Mouse (Mus musculus) brain, embryonic 18.5 days (tissue): Measurements from ENCODE around the gene Btbd9.
A peak's percentile ranks its signal among the peaks of the same experiment; 100 is the strongest.

Experiments used
- DNase-seq: peaks from one replicate; pipeline ENCODE4 v3.0.0-alpha.2; 2012; ENCODE audit warnings: low read depth, low spot score

Gene Btbd9

GRCm38 (mm10) chr17:30484446-30485066 lies 91.7 kb downstream of the Btbd9 start:
- no peak for DNase-seq

GRCm38 (mm10) chr17:30481766-30482165 lies 94.5 kb downstream of the Btbd9 start:
- DNase-seq: no peak

- no peak for DNase-seq
Observed at GRCm38 (mm10) chr17:30481341-30481740, 94.9 kb downstream of the Btbd9 start.

- DNase-seq: no peak
Observed at GRCm38 (mm10) chr17:30480381-30480780, 95.9 kb downstream of the Btbd9 start.

DNA sequence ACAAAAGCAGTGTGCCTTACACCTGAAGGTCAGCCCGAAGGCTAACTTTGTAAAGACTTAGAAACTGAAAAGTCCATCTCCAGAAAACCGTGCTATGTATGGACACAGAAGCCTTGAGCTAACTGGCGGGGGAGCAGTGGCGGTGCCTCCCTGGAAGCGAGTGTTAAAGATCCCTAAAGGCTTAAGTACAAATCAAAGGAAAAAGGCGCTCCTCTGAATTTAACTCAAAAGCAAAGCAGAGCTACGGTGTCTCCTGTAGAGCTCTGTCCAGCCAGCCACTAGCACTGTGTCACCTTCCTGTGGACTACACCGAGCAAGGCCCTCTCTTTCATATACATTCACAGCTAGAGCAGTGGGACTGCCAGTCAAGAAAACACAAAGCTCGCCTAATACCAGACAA lies 98.1 kb downstream of the Btbd9 start:
- no peak for DNase-seq

GRCm38 (mm10) chr17:30474561-30474960 lies 101.7 kb downstream of the Btbd9 start:
- DNase-seq: no peak

GRCm38 (mm10) chr17:30472776-30473175 lies 103.5 kb downstream of the Btbd9 start:
- no peak for DNase-seq

DNA sequence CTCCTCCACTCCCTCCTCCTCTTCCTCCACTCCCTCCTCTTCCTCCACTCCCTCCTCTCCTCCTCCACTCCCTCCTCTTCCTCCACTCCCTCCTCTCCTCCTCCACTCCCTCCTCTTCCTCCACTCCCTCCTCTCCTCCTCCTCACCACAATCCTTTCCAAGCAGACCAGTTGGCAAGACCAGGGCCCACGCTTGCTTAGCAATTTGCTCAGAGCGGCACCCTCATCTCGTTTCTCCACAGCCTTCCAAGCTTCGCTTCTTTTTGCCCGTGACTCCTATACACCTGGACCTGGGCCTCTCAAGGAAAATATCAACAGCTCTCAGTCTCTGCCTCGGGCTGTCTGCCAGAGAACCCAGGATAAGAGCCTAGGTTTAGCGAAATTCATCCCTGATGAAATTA lies 104.8 kb downstream of the Btbd9 start:
- DNase-seq: no peak

DNA sequence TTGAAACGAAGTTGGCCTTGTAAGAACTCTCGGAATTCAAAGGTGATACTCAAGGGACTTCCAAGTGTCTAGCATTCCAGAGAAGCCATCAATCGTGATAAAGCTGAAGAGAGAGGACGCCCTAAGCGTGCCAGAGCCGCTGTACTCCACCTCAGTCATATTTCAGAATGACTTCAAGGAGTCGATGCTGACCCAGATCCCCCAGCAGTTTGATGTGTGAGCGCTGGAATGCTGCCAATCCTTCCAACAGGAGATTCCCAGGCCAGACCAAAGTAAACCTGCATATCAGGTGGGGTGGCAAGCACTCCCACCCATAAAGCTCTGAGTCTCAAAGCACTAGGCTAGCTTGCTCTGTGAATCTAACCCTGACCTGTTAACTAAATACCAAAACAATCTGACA lies 105.5 kb downstream of the Btbd9 start:
- DNase-seq: no peak

DNA sequence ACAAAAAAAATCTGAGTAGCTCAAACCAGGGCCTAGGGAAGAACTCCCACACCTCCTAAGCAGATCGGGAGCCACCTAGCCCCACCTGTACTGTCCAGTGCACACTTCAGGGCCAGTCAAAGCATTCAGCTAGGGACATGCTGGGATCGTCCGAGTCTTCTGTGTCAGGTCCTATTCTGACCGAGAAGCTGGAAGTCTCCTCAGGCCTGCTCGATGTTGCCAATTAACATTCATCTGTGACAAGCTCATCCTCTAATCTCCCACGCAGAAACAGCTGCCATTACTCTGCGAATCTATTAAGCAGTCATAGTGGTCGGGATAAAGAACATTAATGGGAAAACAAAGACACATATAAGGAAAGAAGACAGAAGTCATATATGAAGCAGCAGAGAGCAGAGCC lies 106.0 kb downstream of the Btbd9 start:
- DNase-seq: no peak

DNA sequence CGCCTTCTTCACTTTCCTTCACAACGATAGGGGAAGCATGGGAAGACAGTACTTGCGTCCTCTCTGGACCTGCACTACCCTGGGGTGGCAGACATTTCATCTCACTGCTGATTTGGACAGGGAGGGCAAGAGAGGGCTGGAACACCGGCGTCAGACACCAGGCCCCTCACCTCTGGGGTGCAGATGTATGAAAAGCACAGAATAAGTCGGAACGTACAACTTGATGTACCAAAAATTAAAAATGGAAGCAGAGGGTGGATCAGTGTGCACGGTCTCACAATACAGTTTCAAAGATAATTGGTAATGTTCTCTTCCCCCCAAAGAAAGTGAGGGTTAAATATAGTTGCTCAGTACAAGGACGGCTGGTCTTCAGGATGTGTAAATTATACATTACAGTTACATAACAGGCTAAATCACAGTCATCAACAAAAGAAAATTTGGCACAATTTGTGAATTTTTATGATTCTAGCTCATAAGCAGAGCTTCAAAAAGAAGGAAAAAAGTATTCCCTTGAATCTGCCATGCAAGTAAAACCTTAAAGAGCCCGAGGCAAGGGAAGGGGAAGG lies 106.7 kb downstream of the Btbd9 start:
- no peak for DNase-seq

GRCm38 (mm10) chr17:30468368-30468767 lies 107.9 kb downstream of the Btbd9 start:
- no peak for DNase-seq

DNA sequence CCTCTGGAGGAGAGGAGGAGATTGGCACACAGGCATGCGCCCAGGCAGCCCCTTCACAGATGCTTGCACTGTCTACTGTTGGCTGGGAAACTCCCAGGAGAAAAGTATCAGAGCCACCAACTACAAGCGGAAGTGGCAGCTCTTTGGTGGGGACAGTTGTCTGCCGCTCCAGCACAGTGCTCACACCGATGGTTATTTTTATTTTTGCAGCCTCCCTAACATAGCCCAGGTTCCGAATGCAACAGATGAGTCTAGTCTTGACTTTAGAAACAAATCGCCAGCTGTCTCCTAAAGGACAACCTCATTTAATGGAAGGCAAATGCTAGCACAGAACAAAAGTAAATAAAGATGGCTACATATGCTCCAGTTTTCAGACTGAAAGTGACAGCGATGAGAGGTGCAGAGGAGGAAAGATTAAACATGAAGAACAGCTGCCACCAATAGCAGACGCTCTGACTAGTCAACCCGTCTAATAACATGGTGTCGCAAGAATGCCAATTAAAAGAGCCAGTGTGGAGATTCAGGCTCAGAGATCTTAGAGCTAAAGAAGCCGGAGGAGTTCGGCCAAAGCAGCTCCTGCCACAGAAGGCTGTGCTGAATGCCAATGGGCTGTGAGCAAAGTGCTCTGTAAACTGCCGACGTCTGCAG lies 108.6 kb downstream of the Btbd9 start:
- no peak for DNase-seq

DNA sequence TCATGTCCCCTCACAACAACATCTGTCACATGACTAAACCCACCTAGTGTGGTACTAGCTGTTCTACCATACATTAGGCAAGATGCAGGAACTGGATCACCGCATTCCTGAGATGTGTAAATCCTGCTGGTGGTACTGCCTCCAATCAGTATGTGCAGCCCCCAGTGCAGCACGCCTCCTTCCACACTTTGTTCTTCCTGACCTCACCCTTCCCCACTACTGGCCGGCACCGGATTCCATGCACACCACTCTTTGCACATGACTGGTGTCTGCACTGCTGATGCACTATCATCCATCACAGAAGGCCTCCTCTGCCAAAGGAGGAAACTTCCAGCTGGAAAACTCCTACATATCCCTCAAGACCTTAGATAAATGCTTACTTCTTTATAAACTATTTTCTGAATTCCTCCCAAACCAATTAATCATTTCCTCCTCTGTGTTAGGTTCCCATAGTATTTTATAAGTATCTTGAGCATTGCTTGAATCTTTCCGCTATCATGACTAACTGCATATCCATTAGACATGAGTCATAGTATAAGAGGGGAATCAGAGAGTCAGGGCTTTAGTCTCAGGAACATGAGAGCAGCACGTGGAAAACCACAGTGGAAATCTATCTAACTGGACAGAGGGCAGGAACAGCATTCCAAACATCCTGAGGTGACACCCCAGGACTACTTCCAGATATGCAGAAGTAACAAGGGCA lies 111.1 kb downstream of the Btbd9 start:
- no peak for DNase-seq

GRCm38 (mm10) chr17:30464240-30464745 lies 112.0 kb downstream of the Btbd9 start:
- no peak for DNase-seq

DNA sequence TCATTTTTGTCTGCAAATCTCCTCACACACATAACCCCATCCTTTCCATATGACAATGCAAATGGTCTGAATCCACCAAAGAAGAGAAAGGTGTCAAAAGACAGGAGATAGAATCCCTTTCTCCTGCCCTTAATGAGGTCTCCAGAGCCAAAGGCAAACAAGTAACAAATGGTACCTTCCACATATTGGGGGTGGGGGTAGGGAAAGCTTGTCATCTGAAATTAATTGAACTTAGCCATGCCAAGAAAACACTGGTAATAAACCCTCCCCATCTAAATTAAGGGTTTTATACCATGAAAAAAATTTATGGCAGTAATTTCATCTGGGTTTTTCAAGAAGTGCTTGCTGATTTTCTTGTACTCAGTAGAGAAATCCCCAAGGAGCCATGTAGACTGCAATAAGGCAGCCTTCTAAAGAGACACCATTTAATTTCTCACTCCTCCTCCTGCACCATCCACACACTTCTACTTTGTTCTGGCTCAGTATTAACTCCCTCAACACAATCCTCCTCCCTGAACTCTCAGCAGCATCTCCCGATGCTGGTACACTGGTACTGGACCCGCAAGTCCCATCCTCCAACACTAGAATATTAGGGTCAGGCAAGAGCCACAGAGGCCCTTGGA lies 115.5 kb downstream of the Btbd9 start:
- no peak for DNase-seq

DNA sequence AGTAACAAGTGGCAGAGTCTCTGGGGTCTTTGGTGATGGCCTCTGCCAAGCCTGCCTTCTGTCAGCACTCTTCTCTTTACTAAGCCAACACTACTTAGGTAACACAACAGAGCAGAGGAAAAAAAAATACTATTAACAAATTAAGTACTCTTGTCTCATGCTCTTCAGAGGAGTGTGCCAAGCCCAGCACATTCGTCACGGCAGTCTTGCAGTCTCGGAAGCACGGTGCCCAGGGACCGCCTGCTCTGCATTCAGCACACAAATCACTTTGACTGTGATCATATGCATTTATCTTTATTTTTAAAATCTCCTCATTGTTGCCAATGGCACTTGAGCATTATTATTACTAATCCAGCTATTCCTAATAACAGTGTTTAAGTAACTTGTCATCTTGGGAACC lies 116.6 kb downstream of the Btbd9 start:
- DNase-seq: no peak

GRCm38 (mm10) chr17:30458926-30459325 lies 117.4 kb downstream of the Btbd9 start:
- DNase-seq: no peak

DNA sequence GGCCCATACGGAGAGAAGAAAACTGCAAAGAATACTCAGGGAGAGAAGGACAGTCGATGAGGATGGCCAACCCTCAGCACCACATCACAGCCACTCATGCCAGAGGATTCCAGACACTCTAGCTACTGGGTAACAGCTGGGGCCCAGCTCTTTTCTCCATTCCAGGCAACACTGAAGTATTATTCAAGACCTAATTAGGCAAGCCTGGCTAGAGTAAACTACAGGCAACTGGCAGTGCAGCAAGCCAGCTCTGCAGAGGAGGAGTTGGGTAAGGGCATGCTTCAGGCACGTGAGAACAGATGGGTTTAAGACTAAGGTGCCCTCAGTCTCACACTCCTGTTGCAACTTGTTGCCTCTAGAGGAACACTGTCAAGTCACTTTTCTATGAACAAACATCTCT lies 118.0 kb downstream of the Btbd9 start:
- no peak for DNase-seq

- DNase-seq: no peak
Observed at GRCm38 (mm10) chr17:30457486-30457885, 118.8 kb downstream of the Btbd9 start.

DNA sequence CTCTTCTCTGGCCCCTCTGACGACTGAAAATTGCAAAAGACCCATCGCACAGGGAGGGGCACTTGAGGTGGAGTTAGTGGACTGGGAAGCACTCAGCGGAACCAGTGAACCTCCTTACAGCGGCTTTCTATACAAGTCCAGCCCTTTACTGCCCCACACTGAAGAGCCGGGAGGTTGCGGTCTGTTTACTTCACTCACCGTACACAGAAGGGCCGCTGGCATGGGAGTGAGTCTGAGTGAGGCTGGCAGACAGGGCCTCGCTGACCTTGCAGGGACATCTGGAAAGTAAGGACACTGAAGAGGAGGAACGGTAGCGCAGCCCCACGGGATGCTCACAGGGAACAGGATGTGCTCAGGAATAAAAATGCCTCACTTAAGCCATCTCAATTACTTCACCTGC lies 120.0 kb downstream of the Btbd9 start:
- DNase-seq: no peak

DNA sequence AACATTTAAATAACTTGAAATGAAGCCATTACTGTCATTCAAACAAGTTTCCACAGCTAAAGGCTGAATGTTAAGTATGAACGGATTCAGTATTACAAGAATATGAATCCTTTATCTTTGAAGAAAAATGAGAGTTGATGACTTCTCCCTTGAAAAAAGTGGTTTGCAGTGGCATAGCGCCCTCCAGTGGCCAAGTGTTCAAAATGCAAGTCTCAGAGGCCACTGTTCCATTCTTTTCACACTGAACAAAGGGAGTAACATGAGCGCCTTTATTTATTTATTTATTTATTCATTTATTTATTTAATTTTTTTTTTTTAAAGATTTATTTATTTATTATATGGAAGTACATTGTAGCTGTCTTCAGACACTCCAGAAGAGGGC lies 121.4 kb downstream of the Btbd9 start:
- DNase-seq: peak; percentile 73
